Comparison of ENCODE assay signal across 12 mouse cellular contexts in genomic region chr11:66567382-66567781, GRCm38 (mm10). TPM values are rescaled to one million over a fixed set of nuclear protein-coding genes. Genes with fewer than 3 reads are reported as not detected.
DNase-seq lines count a peak whose midpoint lies in the region; ATAC-seq and TF ChIP-seq lines count a peak whose summit lies in the region.
"Had no signal": no experiment of that assay in that cellular context is flagged by ENCODE, and none has a peak within 500 bp of the region (broad histone marks: within the 10 kb centered on the region; RNA-seq: fewer than 3 reads in every experiment).

No protein-coding gene starts in this region.

- H3K36me3 ChIP-seq in intestine, embryonic 15.5 days: no peaks in the 10 kb centered on the region
- no peaks in the 10 kb centered on the region for H3K36me3 ChIP-seq in intestine, postnatal 0 days (ENCODE audit: control insufficient read depth, insufficient read depth)
- H3K36me3 ChIP-seq in embryonic facial prominence, embryonic 13.5 days: no peaks in the 10 kb centered on the region
- no peaks in the 10 kb centered on the region for H3K36me3 ChIP-seq in limb, embryonic 10.5 days

- H3K27me3 ChIP-seq in intestine, embryonic 15.5 days (replicated peaks): peaks cover 15% of the 10 kb centered on the region; the same call in 1 of the 2 replicates
- no peaks in the 10 kb centered on the region for H3K27me3 ChIP-seq in intestine, postnatal 0 days (replicated peaks; ENCODE audit: control insufficient read depth, insufficient read depth, low read length)
- H3K27me3 ChIP-seq in embryonic facial prominence, embryonic 13.5 days: peaks cover 41% of the 10 kb centered on the region
- H3K27me3 ChIP-seq in limb, embryonic 10.5 days (ENCODE audit: low read depth, poor library complexity, severe bottlenecking): peaks cover 30% of the 10 kb centered on the region

- no peak for ATAC-seq in intestine, embryonic 15.5 days
- ATAC-seq in intestine, postnatal 0 days: no peak
- ATAC-seq in common myeloid progenitor, adult 5-6 weeks (replicated peaks; ENCODE audit: low read depth, poor library complexity, severe bottlenecking): peak; percentile 81
- no peak for ATAC-seq in embryonic facial prominence, embryonic 13.5 days (ENCODE audit: insufficient number of reproducible peaks, insufficient read depth, low FRiP score, low TSS enrichment, low read depth)
- ATAC-seq: inflammation-experienced regulatory T-cells, adult 6 months had no signal

- WGBS in intestine, embryonic 15.5 days: 3% methylated on average over 10 of the region's 10 CpGs
- WGBS in intestine, postnatal 0 days: 8% methylated on average over 10 of the region's 10 CpGs
- 6% methylated on average over 10 of the region's 10 CpGs for WGBS in embryonic facial prominence, embryonic 13.5 days
- 3% methylated on average over 10 of the region's 10 CpGs for WGBS in limb, embryonic 10.5 days

- 0 out of 2 replicates have a peak overlapping the region, but pooled peaks have one; percentile 4 for H3K4me2 ChIP-seq in intestine, embryonic 15.5 days (replicated peaks)
- no peak overlapping the region for H3K4me2 ChIP-seq in intestine, postnatal 0 days (replicated peaks; ENCODE audit: low read depth)
- H3K4me2 ChIP-seq in embryonic facial prominence, embryonic 13.5 days: peak overlapping the region; percentile 29; the same call in 1 of the 2 replicates

- H3K4me1 ChIP-seq in intestine, embryonic 15.5 days (replicated peaks): no peaks in the 10 kb centered on the region; the same call in 1 of the 2 replicates
- no peaks in the 10 kb centered on the region for H3K4me1 ChIP-seq in intestine, postnatal 0 days (replicated peaks; ENCODE audit: control insufficient read depth, insufficient read depth, low read length)
- peaks cover 3% of the 10 kb centered on the region; the same call in 1 of the 2 replicates for H3K4me1 ChIP-seq in embryonic facial prominence, embryonic 13.5 days
- peaks cover 8% of the 10 kb centered on the region; the same call in 1 of the 2 replicates for H3K4me1 ChIP-seq in limb, embryonic 10.5 days

- DNase-seq in limb, embryonic 10.5 days (ENCODE audit: low spot score): peak; percentile 29
- no peak for DNase-seq in lung, postnatal 10 days
- DNase-seq in cerebellum, adult 8-10 months: no peak
- no peak for DNase-seq in lung, adult 18-20 months
- DNase-seq: gastrocnemius, adult 2 months had no signal

- H3K4me3 ChIP-seq in intestine, embryonic 15.5 days (replicated peaks): no peak overlapping the region
- H3K4me3 ChIP-seq in intestine, postnatal 0 days (ENCODE audit: low read depth, low read length): no peak overlapping the region
- H3K4me3 ChIP-seq in embryonic facial prominence, embryonic 13.5 days: no peak overlapping the region
- H3K4me3 ChIP-seq in limb, embryonic 10.5 days: no peak overlapping the region
- H3K4me3 ChIP-seq: gastrocnemius, adult 2 months had no signal

- no peak overlapping the region for H3K27ac ChIP-seq in intestine, embryonic 15.5 days
- H3K27ac ChIP-seq in intestine, postnatal 0 days (ENCODE audit: low read depth, low read length): no peak overlapping the region
- H3K27ac ChIP-seq in embryonic facial prominence, embryonic 13.5 days: no peak overlapping the region
- H3K27ac ChIP-seq in limb, embryonic 10.5 days: no peak overlapping the region
- H3K27ac ChIP-seq: gastrocnemius, adult 2 months; liver, embryonic 14.5 days had no signal

- no peak for TF ChIP-seq CTCF in intestine, postnatal 0 days (IDR thresholded peaks at IDR 0.05; ENCODE audit: low read depth)

- no peak overlapping the region for H3K9ac ChIP-seq in intestine, embryonic 15.5 days
- H3K9ac ChIP-seq in intestine, postnatal 0 days (ENCODE audit: low read depth, low read length): no peak overlapping the region
- no peak overlapping the region for H3K9ac ChIP-seq in embryonic facial prominence, embryonic 13.5 days
- H3K9ac ChIP-seq: liver, embryonic 14.5 days had no signal

- H3K9me3 ChIP-seq in intestine, embryonic 15.5 days: no peaks in the 10 kb centered on the region
- H3K9me3 ChIP-seq in intestine, postnatal 0 days (ENCODE audit: control insufficient read depth): no peaks in the 10 kb centered on the region
- no peaks in the 10 kb centered on the region for H3K9me3 ChIP-seq in embryonic facial prominence, embryonic 13.5 days
- H3K9me3 ChIP-seq in limb, embryonic 10.5 days (replicated peaks): no peaks in the 10 kb centered on the region

RNA-seq across cellular contexts. Expression of gene Shisa6, which starts 41.6 kb away (rescaled TPM):
- polyA plus RNA-seq in intestine, embryonic 15.5 days (2015; fragmentation: Nextera tagmentation; extraction: Ambion mirVana): 0.15 and 0.45 TPM in 2 replicates
- polyA plus RNA-seq in intestine, postnatal 0 days (2015; fragmentation: Nextera tagmentation; extraction: Ambion mirVana): 0.04 and 0.25 TPM in 2 replicates
- total RNA-seq in common myeloid progenitor, adult 5-6 weeks (2017): not detected in 2 replicates
- polyA plus RNA-seq in embryonic facial prominence, embryonic 13.5 days (2015; fragmentation: Nextera tagmentation; extraction: Ambion mirVana): 0.03 and 0.06 TPM in 2 replicates
- polyA plus RNA-seq in limb, embryonic 10.5 days (2016; fragmentation: Nextera tagmentation; extraction: Ambion mirVana): 0.03 and 0.26 TPM in 2 replicates
- total RNA-seq: megakaryocyte, adult 5-6 weeks had no signal
- polyA plus RNA-seq: inflammation-experienced regulatory T-cells, adult 6 months had no signal
